Mouse (Mus musculus): ENCODE measurements around the gene Olfr881.
A peak's percentile ranks its signal among the peaks of the same experiment; 100 is the strongest.

The Olfr881 gene

DNA sequence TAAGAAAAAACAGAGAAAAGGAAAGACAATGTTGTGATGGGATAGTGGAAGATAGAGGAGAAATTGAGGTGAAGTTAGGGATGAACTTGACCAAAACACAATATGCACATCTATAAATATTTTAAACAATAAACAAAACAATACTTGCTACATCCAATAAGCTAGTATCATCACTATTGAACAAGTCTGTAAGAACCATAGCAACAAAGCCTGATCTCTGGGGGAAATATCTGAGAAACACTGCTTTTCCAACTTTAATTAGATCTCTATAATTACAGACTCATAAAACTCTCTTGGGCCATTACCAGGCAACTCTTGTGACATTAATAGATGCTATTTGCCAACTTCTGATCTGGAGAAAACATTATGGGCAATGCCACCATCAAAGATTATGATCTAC, at the start of gene Olfr881:
TSS of gene Olfr881 (plus strand) at position 301 of the 400 bp plus-strand sequence.
- DNase-seq (ENCODE audit: low read depth, low spot score) = no peak

GRCm38 (mm10) chr9:37998581-37999204, 7.1 kb downstream of the Olfr881 start:
- peak; percentile 4 for DNase-seq (ENCODE audit: low read depth, low spot score)

- DNase-seq (ENCODE audit: low read depth, low spot score) = no peak
Observed at GRCm38 (mm10) chr9:38000021-38000420, 8.4 kb downstream of the Olfr881 start.

GRCm38 (mm10) chr9:38025508-38025907, 33.9 kb downstream of the Olfr881 start, which contains the start of gene Olfr883:
Gene Olfr883 (plus strand): TSS chr9:38025808.
- no peak for DNase-seq (ENCODE audit: low read depth, low spot score)
